Mouse (Mus musculus) kidney, adult 11 months (tissue): ENCODE measurements around the gene 4921536K21Rik.
A peak's percentile ranks its signal among the peaks of the same experiment; 100 is the strongest.
"Not testable (repeated sequence)": the region's sequence is repeated elsewhere in the genome, so short reads cannot be mapped to it uniquely, and the experiment has no call there.

Experiments
- DNase-seq: peaks from one replicate; pipeline ENCODE4 v3.0.0; 2022

4921536K21Rik gene

DNA sequence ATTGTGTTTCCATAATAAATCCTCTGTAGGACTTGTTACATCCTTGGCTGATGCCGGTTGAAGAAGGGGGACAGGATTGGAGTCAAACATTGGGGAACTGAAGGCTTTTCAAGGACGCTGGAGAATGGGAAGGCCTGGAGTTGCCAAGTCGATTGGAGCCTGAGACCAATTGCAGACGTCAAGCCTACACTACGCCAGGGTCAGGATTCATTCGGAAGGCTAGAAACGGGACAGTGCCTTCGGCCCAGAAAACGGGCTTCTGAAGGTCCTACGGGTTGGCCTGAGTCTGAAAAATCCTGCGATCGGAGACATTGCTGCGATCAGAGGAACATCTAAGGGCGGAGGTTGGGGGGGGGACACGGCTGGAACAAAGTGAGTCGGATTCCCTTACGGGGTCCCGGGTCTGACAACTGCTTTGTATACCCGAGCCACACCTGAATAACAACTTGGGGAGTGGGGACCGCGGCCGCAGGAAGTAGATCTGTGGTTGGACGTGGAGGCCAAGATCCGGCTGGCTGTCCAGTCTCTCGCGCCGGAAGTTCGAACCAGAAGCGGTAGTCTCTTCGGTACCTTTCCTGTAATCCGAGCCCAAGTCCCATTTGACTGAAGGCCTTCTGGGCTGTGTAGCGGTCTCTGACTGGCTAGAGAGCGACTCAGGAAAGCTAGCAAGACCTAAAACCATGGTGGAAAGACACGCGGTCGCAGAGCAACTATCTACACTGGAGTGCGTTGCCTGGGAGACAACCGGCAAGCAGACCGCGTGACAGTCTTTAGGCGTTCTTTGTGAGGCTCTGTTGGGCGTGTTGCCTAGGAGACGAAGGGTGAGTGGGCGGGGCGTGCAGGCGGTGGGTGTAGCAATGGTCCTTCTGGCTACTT is at the start of gene 4921536K21Rik, which contains the start of gene Dusp18:
4921536K21Rik (minus strand) TSS at position 693 of the 876 bp plus-strand sequence.
Dusp18 (plus strand) TSS at position 835 of the 876 bp plus-strand sequence.
- DNase-seq: peak; percentile 94

DNA sequence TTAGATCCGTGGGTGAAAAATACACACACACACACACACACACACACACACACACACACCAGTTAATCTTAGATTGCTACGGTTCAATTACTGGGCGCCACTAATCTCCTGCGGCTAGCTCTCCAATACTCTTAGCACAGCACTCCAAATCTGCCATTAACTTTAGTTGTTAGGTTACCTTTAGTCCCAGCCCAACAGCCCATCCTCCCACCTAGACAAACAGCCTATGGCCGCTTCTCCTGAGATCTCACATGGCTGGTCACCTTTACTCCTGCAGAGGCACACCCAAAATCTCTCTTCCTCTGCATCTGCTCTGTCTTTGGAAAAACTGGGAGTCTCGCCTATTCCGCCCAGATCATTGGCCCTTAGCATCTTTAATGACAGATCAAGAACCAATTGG is 46.5 kb upstream of the 4921536K21Rik start:
- DNase-seq: no peak

DNA sequence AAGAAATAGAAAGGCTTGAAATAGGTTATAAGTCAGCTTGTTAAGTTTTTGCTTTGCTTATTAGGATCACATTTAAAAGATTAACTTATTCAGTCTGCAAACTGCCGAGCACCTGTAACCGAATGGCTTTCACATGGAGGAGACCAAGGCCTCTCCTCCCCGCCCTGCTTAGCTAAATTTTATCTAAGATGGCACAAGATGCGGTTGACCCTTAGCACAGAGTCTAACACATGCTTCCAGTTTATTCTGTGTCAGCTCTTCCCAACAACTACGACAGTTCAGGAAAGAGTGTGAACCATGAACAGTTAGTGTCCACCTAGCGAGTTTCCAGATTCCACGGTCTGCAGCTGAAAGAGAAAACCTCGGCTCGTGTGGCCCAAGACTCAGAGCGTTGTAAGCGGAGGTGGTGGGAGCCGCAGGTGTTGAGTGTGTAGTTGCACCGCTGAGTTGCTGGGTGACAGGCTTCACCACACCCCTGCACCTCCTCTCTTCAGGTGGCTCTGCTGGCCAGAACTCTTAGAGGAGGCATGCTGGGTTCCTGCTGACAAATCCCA is 42.5 kb upstream of the 4921536K21Rik start:
- peak; percentile 87 for DNase-seq

DNA sequence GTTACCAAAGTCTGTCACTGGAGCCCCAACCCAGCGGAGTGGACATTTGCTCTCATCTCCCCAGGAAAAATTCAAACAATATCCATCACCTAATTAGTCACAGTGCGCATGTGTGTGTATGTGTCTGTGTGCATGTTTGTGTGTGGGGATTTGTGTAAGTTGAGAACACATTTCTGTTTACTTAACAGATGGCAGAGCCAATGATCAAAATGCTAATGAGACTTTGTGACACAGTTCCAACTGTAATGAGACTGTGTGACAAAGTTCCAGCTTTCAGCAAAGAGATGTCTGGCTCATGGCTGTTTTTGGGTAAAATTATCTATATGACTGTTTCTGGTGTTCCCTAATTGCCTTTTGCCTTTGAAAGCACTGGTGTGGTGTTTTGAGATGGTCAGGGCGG is 41.4 kb upstream of the 4921536K21Rik start:
- DNase-seq: no peak

DNA sequence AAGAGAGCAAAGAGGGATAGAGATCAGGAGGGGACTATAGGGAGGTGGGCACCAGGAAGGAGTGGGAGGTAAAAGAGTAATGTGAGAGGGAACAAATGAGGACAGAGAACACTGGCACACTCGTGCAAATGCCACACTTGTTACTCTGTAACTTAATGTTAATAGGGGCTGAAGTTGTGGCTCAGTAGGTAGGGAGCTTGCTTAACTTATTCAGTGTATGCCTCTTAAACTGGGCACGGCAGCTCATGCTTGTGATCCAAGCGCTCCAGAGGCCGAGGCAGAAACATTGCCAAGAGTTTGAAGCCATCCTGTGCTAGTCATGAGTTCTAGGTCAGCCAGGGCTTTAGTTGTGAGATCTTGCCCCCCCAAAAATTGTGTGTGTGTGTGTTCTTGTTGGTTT is 40.2 kb upstream of the 4921536K21Rik start:
- DNase-seq: peak; percentile 70

DNA sequence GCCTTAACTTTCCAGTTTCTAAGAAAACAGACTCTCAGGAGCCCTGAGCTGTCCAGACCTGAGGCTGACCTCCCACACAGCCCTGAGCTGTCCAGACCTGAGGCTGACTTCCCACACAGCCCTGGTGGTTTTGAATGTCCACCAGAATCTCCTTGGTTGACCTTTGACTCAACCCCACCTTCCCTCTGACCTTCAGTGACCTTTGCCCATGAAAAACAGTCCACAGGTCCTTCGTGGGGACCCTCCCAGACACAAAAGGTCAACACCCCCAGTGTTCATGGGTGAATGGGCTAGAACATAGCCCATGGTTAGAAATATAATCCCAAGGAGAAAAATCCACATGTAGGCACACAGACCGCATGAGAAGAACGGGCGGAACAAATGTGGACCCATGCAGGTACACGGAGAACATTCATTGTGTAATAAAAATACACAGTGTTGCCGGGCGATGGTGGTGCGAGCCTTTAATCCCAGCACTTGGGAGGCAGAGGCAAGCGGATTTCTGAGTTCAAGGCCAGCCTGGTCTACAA is 38.9 kb upstream of the 4921536K21Rik start:
- DNase-seq: no peak

DNA sequence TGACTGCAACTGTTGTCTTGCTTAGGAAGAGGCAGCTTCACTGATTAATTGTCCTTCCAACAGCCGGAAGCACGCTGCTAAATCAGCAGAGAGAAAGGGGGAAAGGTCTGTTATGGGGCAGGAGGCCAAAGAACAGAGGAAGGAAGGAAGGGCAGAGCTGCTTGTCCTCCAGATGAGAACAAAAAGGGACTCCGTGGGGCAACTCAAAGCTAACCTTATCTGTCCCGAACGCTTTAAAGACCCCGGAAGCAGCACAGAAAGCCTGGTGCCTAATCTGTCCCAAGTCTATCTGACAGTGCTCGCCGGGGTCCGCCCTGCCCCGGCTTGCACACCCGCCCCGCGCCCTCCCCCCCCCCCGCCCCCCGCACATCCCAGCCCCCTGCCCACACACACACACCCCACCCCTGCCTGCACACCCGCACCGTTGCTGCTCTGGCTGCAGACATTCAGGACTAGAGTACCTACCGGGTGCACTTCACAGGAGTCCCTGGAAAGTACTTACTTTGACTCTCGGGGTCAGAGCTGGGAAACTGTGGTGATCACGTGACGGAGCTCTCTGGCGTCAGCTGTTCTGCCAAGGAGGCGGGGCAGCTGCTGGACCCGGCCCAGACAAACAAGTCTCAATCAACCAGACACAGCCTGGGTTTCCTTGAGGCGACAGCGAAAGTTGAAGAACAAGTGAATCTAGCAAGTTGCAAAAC is 36.8 kb upstream of the 4921536K21Rik start, which contains the start of gene Tcn2:
Tcn2 (minus strand) TSS at position 649 of the 701 bp plus-strand sequence.
- DNase-seq: peak; percentile 96

DNA sequence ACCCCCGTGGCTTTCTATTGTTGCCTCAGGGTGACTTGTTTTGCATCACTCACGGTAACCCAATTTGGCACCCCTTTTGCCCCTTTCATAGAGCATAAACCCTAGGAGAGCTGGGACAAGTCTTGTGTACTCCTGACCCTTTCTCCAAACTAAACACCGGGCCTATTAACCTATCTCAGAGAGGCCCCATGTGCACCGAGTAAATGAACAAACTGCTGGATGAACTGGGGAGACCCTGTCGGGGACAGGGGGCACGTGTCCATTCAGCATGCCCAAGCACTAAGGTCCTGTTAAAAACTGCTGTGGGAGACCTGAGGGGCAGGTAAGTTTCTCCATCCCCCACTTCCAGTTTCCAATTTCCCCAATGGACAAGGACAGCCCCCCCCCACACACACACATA is 36.0 kb upstream of the 4921536K21Rik start:
- peak; percentile 59 for DNase-seq

DNA sequence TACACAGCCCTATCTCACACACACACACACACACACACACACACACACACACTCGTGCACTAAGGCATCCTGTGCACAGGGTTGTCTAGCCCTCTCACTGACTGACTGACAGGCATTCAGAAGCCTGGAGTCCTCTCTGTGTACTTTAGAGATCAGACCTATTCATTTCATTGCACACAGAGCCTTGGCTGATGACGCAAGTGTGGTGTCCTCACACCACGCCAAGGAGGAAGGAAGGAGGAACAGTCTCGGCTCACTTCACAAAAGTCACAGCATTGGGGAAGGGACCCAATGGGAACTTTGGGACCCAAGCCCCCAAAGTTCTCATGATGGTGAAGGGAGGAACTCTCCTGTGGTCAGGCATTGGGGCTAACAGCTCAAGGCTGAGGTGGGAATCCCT is 35.1 kb upstream of the 4921536K21Rik start:
- peak; percentile 15 for DNase-seq

DNA sequence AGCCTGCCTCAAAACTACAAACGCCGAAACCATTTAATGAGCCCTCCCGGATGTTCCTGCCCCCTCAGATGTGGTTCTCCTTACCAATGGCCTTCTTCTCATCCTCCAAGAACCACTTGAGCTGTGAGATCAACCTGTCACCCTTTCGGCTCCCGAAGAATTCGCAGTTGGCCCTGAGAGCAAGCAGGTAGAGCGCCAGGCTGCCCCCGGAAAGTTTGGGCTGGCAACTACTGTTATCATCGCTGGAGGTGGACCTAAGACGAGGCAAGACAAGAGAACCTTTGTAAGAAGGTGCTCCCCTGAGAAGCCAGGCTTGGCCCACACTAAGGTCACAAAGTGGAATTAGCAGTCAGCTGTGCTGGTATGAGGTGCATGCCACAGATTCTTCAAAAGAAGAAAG is 31.0 kb upstream of the 4921536K21Rik start:
- peak; percentile 3 for DNase-seq

DNA sequence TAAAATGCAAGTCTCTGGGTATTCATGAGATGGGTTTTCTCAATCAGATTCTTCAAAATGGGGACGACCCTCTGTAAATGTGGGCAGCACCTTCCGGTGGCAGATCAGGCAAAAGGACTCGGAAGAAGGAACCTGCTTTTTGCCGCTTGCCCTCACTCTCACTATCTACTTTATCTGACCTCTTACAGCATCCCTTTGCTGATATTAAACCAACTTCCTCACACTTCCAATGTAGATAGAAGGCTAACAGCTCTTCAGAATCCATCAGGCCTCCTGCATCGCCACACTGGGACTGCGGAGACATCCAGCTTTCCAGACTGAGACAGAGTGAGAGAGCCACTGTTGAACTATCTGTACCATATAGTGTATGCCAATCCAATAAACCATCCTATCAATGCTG is 27.8 kb upstream of the 4921536K21Rik start:
- no peak for DNase-seq

DNA sequence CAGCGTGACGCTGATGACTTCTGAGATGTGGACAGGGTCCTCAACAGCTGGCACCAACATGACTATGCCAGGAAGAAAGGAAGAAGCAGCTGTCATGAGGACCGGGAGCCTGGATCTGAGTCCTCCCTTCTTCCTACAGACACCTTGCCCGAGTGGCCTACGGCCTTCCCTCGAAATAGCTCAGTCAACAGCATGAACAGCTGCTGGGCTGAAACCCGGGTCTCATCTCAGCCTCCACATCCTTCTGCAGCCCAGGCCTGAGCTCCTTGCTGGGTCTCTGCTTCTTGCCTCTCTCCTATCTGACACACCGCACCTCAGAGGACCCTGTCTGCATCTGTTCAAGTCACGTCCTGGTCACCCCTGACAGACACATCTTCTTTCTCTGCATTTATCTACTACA is 27.2 kb upstream of the 4921536K21Rik start:
- no peak for DNase-seq

DNA sequence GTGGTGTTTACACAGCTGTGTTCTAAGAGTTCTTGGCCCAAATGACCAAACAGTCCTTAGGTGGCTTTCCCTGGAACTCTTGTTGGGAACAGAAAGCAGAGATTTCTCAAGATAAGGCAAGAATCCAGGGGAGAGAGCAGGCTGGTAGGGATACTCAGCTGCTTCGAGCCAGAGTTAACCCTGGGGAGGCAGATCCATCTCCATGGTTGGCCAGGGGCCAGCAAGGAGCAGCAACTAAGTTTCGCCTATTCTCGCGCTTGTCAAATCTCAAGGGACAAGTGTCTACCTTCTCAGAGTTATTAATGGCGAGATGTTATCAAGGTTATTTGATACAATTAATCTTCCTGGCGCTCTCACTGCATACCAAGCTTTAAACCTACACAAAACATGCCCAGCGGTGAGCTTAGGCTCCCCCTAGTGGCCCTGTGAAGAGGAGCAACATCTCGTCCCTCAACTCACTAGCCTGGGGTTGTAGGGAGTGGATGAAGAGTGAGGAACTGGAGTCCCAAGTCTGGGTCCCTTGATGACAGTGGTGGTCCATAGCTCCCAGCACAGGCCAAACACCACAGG is 26.5 kb upstream of the 4921536K21Rik start:
- no peak for DNase-seq

DNA sequence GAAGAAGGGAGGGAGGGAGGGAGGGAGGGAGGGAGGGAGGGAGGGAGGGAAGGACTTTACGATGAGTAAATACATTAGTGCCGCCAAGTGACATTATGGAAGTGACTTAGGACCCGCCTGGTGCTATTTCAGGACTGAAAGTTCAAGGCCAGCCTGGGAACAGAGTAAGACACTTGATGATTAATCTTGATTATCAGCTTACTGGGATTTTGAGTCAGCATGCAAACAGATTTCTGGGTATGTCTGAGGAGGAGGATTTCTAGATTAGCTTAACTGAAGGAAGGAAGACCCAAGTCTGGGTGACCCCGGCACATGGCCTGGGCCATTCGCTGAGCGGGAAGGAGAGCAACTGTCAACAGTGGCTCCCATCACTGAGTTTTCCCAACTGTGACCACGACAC is 25.6 kb upstream of the 4921536K21Rik start:
- no peak for DNase-seq

DNA sequence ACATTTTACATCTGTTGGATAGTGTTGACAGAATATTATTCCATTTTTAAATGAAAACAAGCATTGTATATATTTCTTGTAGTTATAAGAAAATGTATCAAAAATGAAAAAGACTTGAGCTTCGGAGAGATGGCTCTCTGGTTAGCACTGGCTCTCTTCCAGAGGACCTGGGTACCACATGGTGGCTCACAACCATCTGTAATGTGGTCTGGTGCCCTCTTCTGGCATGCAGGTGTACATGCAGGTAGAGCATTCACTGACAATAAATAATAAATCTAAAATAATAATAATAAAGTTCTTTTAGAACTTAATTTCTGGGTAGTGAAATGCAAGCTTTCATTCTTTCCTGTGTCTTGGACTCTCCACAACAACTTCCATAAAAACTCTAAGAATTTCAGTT is 23.8 kb upstream of the 4921536K21Rik start:
- DNase-seq: no peak

DNA sequence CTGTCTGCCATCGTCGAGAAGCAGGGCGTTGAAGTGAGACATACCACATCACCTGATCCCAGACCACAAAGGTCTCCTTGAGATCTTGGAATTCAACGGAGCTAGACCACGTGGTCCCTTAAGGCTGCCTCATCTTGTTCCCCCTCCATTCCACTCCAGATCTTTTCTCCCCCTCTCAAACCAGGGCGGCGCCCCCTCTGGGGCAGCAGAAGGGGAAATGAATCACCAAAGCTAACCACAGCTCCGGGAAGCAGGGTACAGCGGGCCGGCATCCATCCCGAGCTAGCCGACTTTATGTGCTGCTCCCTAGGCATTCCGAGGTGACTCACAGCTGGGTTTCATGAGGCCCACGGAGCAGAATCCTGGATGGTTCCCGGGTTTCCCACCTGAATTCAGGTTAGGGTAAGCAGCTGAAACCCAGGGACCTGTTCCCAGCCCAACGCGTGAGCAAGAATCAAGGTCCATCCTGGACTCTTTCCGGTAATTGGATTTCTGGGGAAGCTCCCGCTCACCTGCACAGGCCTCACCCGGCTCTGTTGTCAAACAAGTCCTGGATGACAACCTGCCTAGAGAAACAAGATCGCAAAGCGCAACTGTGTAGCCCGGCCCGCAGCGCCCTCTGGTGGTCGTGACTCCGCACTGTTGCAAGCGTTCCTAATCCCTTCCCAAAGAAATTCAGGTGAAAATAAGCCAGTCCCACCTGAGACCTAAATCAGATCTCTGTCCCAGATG is 19.4 kb upstream of the 4921536K21Rik start, which contains the start of gene Slc35e4:
Slc35e4 (minus strand) TSS at position 556 of the 732 bp plus-strand sequence.
- DNase-seq: peak; percentile 76

DNA sequence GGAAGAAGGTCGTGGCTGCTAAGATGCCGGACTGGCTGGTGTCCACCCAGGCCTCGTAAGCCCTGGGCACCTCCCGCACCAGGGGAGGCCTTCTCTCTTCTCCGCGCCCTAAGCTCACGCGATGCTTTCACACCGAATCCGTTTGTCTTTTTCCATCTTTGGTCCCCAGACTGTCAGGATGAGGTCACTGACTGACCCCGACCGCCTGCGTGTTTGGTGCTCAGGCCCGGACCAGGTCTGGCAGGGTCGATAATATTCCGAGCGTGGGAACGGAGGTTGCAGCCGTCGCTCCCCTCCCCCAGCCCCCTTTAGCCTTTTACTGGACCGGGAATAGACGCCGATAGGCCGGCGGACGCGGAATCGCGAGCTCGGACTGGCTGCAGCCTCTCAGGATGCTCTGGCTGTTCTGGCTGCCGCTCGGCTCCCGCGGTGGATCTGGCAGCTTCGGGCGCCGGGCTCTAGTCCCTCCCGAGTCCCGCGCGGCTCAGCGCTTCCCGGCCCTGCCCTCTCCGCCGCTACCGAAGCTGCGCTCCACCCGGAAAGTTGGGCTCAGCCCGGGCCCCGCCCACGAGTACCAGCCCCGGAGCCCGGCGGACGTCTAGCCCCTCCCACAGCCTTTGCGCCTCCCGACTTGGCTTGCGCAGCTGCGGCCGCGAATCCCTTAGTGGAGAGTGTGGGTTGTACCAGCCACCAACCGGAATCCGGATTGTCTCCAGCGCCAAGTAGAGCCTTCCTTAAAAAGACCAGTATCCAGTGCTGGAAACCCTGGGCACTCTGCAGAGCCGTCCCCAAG is 18.6 kb upstream of the 4921536K21Rik start:
- peak; percentile 92 for DNase-seq

DNA sequence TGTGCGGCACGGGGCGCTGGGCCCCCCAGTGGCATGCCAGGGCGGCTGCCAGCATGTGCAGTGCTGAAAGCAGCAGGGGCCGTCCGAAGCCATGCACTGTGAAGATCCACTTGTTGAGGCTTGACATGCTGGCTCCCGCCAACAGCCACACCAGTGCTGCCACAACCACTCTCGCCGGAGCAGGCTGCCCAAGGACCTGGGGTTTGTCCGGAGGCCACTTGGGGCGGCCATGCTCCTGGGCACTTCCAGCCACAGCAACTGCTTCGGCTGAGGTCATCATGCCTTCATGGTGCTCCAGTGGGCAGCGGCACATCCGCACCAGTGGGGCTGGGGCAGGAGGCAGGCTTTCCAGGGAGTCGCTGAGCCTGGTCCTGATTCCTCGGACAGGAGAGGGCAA is 18.0 kb upstream of the 4921536K21Rik start:
- no peak for DNase-seq

DNA sequence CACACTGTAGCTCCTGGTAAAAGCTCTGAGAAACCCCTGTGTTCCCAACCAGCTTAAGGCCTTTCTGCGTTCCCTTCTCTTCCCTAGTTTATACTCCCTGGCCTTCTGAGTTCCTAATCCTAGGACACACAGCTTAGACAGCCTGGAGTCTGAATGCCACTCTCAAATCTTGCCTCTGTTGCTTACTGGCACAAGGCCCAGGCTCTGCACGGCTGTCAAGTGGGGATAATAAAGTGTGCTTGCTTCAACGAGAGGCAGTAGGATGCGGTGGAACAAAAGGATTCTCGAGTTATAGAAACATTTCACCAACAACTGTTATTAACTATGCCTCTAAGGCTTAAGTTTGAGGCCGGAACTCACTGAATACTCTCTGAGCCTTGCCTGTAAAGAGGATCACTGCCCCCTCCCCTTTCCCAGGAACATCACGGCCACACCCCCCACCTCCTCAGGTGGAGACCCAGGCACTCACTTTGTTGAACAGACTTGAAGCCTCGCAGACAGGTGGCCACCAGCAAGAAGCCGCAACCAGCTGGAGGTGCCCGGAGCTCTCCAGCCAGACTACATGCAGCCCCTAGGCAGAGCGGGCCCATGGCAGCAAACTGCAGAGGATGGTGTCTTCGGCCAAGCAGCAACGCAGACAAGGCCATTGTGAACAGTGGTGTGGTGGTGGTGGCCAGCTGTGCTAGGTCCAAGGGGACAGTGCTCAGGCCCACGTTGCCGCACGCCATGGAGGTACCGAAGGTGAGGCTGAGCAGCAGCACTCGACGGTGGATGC is 17.4 kb upstream of the 4921536K21Rik start:
- no peak for DNase-seq

DNA sequence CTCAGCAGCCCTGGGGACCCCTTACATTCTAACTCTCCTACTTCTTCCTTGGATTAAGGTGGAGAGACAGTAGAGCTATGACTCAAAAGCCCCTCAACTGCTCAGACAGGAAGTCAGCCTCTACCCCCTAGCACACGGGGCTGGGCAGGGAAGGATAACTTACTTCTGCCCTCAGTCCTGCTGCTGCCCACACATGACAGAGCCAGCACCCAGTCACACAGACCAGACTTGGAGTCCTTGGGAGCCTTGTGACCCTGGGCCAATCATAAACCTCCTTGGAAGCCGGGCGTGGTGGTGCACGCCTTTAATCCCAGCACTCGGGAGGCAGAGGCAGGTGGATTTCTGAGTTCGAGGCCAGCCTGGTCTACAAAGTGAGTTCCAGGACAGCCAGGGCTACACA is 16.5 kb upstream of the 4921536K21Rik start:
- not testable (repeated sequence) for DNase-seq
